Mouse (Mus musculus) bone marrow macrophage, adult 2 months (primary cell): ENCODE data around the gene Comtd1.

Experiments
- CTCF ChIP-seq: IDR thresholded peaks from 2 replicates; pipeline ENCODE4 v1.5.1; 2012; ENCODE audit warnings: low read depth, mild to moderate bottlenecking, low read length, moderate library complexity
- POLR2A ChIP-seq: IDR thresholded peaks from 2 replicates; pipeline ENCODE4 v1.6.1; 2012; ENCODE audit warnings: mild to moderate bottlenecking, low read depth, low read length, borderline replicate concordance

DNA sequence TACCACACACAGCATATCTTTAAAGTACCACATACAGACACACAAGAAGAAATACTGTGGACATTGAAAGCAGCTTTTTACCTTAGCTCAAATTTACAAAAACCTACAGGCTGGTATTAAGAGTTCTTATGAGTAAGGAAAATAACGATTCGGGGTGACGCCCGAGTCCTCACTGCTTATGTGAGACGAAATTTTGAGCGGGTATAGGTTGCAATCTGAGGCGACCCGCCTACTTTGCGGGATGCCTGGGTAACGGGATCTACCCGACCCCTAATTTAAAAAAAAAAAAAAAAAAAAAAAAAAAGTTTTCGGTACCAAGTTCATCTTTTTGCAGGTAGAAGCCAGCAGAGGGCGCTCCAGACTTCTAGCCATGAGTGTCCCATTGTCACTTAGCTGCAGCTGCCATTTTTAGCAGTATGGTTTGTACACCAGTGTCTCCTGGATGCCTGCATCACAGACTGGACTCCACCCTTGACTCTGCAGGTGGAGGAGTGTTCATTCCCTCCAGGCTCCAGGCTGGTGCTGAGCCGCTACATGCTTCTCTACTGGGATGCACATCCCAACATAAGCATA, 36.1 kb downstream of the Comtd1 start:
- TF ChIP-seq CTCF (peak; percentile 80), POLR2A (no peak)
